Mouse (Mus musculus) MEL (cell line): ENCODE measurements around the gene Nsun5. TPM values are rescaled to one million over a fixed set of nuclear protein-coding genes. Genes with fewer than 3 reads are reported as not detected.

ENCODE experiments used
- DNase-seq: peaks from one replicate; pipeline ENCODE4 v3.0.0; 2011; ENCODE audit warnings: low read depth, low spot score
- H3K27ac ChIP-seq: 2 replicates; pipeline ENCODE4 v1.5.1; 2012; ENCODE audit warnings: low read depth, mild to moderate bottlenecking, control low read depth, low read length, moderate library complexity; ENCODE audit not compliant: control insufficient read depth
- H3K27me3 ChIP-seq, 2 experiments: fragments of 150-350 bp in 1 of 2; sonication (generic) in 1 of 2; 2 replicates each; pipeline ENCODE4 v1.6.1; 2012; ENCODE audit warnings: low read length in 2 of 2, mild to moderate bottlenecking in 2 of 2, improper control_type of control experiment in 1 of 2, moderate library complexity in 1 of 2; ENCODE audit not compliant: insufficient read depth in 2 of 2, control insufficient read depth in 1 of 2
- H3K36me3 ChIP-seq, 2 experiments: 2 replicates each; pipeline ENCODE4 v1.6.1; 2012 to 2014; ENCODE audit warnings: low read length in 2 of 2, improper control_type of control experiment in 1 of 2, inconsistent platforms in 1 of 2, mild to moderate bottlenecking in 1 of 2; ENCODE audit not compliant: insufficient read depth in 2 of 2, control insufficient read depth in 1 of 2
- H3K4me1 ChIP-seq, 2 experiments: fragments of 150-350 bp in 1 of 2; sonication (generic) in 1 of 2; 2 replicates each; pipeline ENCODE4 v1.6.1; 2012; ENCODE audit warnings: low read length in 2 of 2, improper control_type of control experiment in 1 of 2, mild to moderate bottlenecking in 1 of 2; ENCODE audit not compliant: insufficient read depth in 2 of 2, control insufficient read depth in 1 of 2
- H3K4me3 ChIP-seq, 2 experiments: fragments of 150-350 bp in 1 of 2; sonication (generic) in 1 of 2; 2 replicates each; pipeline ENCODE4 v1.5.1; 2012; ENCODE audit warnings: low read depth in 2 of 2, low read length in 2 of 2, mild to moderate bottlenecking in 2 of 2, moderate library complexity in 2 of 2, control low read depth in 1 of 2, improper control_type of control experiment in 1 of 2; ENCODE audit not compliant: control insufficient read depth in 1 of 2, insufficient read depth in 1 of 2
- H3K79me2 ChIP-seq: 2 replicates; pipeline ENCODE4 v1.6.1; 2012; ENCODE audit warnings: mild to moderate bottlenecking, low read length, moderate library complexity; ENCODE audit not compliant: control insufficient read depth, poor library complexity, insufficient read depth
- H3K9ac ChIP-seq: 2 replicates; pipeline ENCODE4 v1.6.1; 2012; ENCODE audit warnings: low read depth, mild to moderate bottlenecking, control low read depth, low read length, moderate library complexity; ENCODE audit not compliant: control insufficient read depth, poor library complexity, severe bottlenecking
- H3K9me3 ChIP-seq: fragments of 150-350 bp; sonication (generic); replicated peaks from 2 replicates; pipeline ENCODE4 v1.6.1; 2012; ENCODE audit warnings: mild to moderate bottlenecking, low read length, improper control_type of control experiment, moderate library complexity; ENCODE audit not compliant: insufficient read depth
- BHLHE40 ChIP-seq: IDR thresholded peaks from 2 replicates; pipeline ENCODE4 v1.6.1; 2012; ENCODE audit warnings: low read depth, mild to moderate bottlenecking, inconsistent platforms, low read length, improper control_type of control experiment, borderline replicate concordance
- CHD2 ChIP-seq: IDR thresholded peaks from 2 replicates; pipeline ENCODE4 v1.6.1; 2011; ENCODE audit warnings: low read length, improper control_type of control experiment
- CTCF ChIP-seq, 3 experiments: IDR thresholded peaks in 2 of 3; conservative IDR thresholded peaks in 1 of 3; 2 replicates each; pipeline ENCODE4 v1.5.1; 2011 to 2012; ENCODE audit warnings: low read length in 3 of 3, low read depth in 2 of 3, mild to moderate bottlenecking in 2 of 3, improper control_type of control experiment in 1 of 3, inconsistent platforms in 1 of 3, mixed read lengths in 1 of 3, moderate library complexity in 1 of 3; ENCODE audit not compliant: control insufficient read depth in 1 of 3, insufficient read depth in 1 of 3, poor library complexity in 1 of 3, severe bottlenecking in 1 of 3
- E2F4 ChIP-seq: IDR thresholded peaks from 2 replicates; pipeline ENCODE4 v1.6.1; 2011; ENCODE audit warnings: low read depth, low read length, improper control_type of control experiment, borderline replicate concordance
- ELF1 ChIP-seq: IDR thresholded peaks from 2 replicates; pipeline ENCODE4 v1.6.1; 2014; ENCODE audit warnings: low read depth, mild to moderate bottlenecking, inconsistent platforms, low read length, improper control_type of control experiment, moderate library complexity
- EP300 ChIP-seq, 2 experiments: IDR thresholded peaks; 2 replicates each; pipeline ENCODE4 v1.6.1; 2011; ENCODE audit warnings: improper control_type of control experiment in 2 of 2, low read length in 2 of 2, low read depth in 1 of 2, mild to moderate bottlenecking in 1 of 2
- GABPA ChIP-seq: IDR thresholded peaks from 2 replicates; pipeline ENCODE4 v1.6.1; 2012; ENCODE audit warnings: low read depth, mild to moderate bottlenecking, inconsistent platforms, low read length, improper control_type of control experiment, moderate library complexity
- GATA1 ChIP-seq: IDR thresholded peaks from 2 replicates; pipeline ENCODE4 v1.6.1; 2011; ENCODE audit warnings: low read depth, low read length, improper control_type of control experiment
- HCFC1 ChIP-seq: IDR thresholded peaks from 2 replicates; pipeline ENCODE4 v1.6.1; 2012; ENCODE audit warnings: low read depth, mild to moderate bottlenecking, inconsistent platforms, low read length, improper control_type of control experiment, moderate library complexity
- JUND ChIP-seq: IDR thresholded peaks from 2 replicates; pipeline ENCODE4 v1.6.1; 2011; ENCODE audit warnings: low read depth, mild to moderate bottlenecking, improper control_type of control experiment, low read length
- KAT2A ChIP-seq: conservative IDR thresholded peaks from 2 replicates; pipeline ENCODE4 v1.6.1; 2012; ENCODE audit warnings: low read depth, low read length, improper control_type of control experiment, inconsistent platforms
- MAFK ChIP-seq: IDR thresholded peaks from 2 replicates; pipeline ENCODE4 v1.6.1; 2011; ENCODE audit warnings: low read depth, mild to moderate bottlenecking, low read length, improper control_type of control experiment, borderline replicate concordance
- MAZ ChIP-seq: IDR thresholded peaks from 2 replicates; pipeline ENCODE4 v1.6.1; 2012; ENCODE audit warnings: low read depth, mild to moderate bottlenecking, inconsistent platforms, low read length, improper control_type of control experiment
- MEF2A ChIP-seq: IDR thresholded peaks from 2 replicates; pipeline ENCODE4 v1.6.1; 2014; ENCODE audit warnings: low read depth, mild to moderate bottlenecking, inconsistent platforms, low read length, improper control_type of control experiment; ENCODE audit not compliant: poor library complexity, insufficient replicate concordance, severe bottlenecking; ENCODE audit errors: extremely low read depth
- MXI1 ChIP-seq: IDR thresholded peaks from 2 replicates; pipeline ENCODE4 v1.6.1; 2011; ENCODE audit warnings: mild to moderate bottlenecking, low read depth, low read length, improper control_type of control experiment
- MYB ChIP-seq: IDR thresholded peaks from 2 replicates; pipeline ENCODE4 v1.6.1; 2011; ENCODE audit warnings: mild to moderate bottlenecking, low read depth, low read length, improper control_type of control experiment
- NELFE ChIP-seq: IDR thresholded peaks from 2 replicates; pipeline ENCODE4 v1.6.1; 2011; ENCODE audit warnings: low read depth, low read length, improper control_type of control experiment
- NRF1 ChIP-seq: IDR thresholded peaks from 2 replicates; pipeline ENCODE4 v1.6.1; 2014; ENCODE audit warnings: low read depth, mild to moderate bottlenecking, inconsistent platforms, low read length, improper control_type of control experiment, moderate library complexity; ENCODE audit not compliant: poor library complexity, insufficient read depth, severe bottlenecking
- POLR2AphosphoS5 ChIP-seq: IDR thresholded peaks from 2 replicates; pipeline ENCODE4 v1.6.1; 2012; ENCODE audit warnings: low read depth, borderline replicate concordance, mild to moderate bottlenecking, inconsistent platforms, low read length, moderate library complexity, mixed read lengths
- RAD21 ChIP-seq: IDR thresholded peaks from 2 replicates; pipeline ENCODE4 v1.6.1; 2011; ENCODE audit warnings: mild to moderate bottlenecking, low read depth, low read length, improper control_type of control experiment
- SIN3A ChIP-seq: IDR thresholded peaks from 2 replicates; pipeline ENCODE4 v1.6.1; 2012; ENCODE audit warnings: low read length, improper control_type of control experiment, inconsistent platforms
- SMC3 ChIP-seq: IDR thresholded peaks from 2 replicates; pipeline ENCODE4 v1.6.1; 2011; ENCODE audit warnings: low read depth, low read length, improper control_type of control experiment
- TAL1 ChIP-seq: IDR thresholded peaks from 2 replicates; pipeline ENCODE4 v1.6.1; 2012; ENCODE audit warnings: mild to moderate bottlenecking, inconsistent platforms, low read length, moderate library complexity, mixed read lengths
- UBTF ChIP-seq: IDR thresholded peaks from 2 replicates; pipeline ENCODE4 v1.6.1; 2012; ENCODE audit warnings: low read depth, mild to moderate bottlenecking, inconsistent platforms, low read length, improper control_type of control experiment, moderate library complexity, borderline replicate concordance; ENCODE audit not compliant: insufficient read depth
- USF1 ChIP-seq: IDR thresholded peaks from 2 replicates; pipeline ENCODE4 v1.6.1; 2014; ENCODE audit warnings: low read depth, mild to moderate bottlenecking, inconsistent platforms, low read length, improper control_type of control experiment, moderate library complexity
- USF2 ChIP-seq, 2 experiments: IDR thresholded peaks; 2 replicates each; pipeline ENCODE4 v1.6.1; 2011 to 2012; ENCODE audit warnings: improper control_type of control experiment in 2 of 2, low read length in 2 of 2, borderline replicate concordance in 1 of 2, inconsistent platforms in 1 of 2, low read depth in 1 of 2, mild to moderate bottlenecking in 1 of 2; ENCODE audit not compliant: insufficient read depth in 1 of 2
- ZC3H11A ChIP-seq: IDR thresholded peaks from 2 replicates; pipeline ENCODE4 v1.6.1; 2012; ENCODE audit warnings: low read depth, mild to moderate bottlenecking, inconsistent platforms, low read length, improper control_type of control experiment
- ZKSCAN1 ChIP-seq: IDR thresholded peaks from 2 replicates; pipeline ENCODE4 v1.6.1; 2012; ENCODE audit warnings: low read depth, mild to moderate bottlenecking, inconsistent platforms, low read length, improper control_type of control experiment, moderate library complexity
- ZNF384 ChIP-seq: IDR thresholded peaks from 2 replicates; pipeline ENCODE4 v1.6.1; 2012; ENCODE audit warnings: low read depth, mild to moderate bottlenecking, inconsistent platforms, low read length, improper control_type of control experiment
- polyA plus RNA-seq, 2 experiments: library from polyadenylated mRNA; stranded (reverse) in 1 of 2; unstranded in 1 of 2; fragments of >175 nt in 1 of 2; fragments of >200 nt in 1 of 2; gene quantifications; 2 replicates each; pipeline versions ENCODE4 v1.2.1 to v1.2.4; 2012; ENCODE audit warnings: low replicate concordance in 2 of 2, low read depth in 1 of 2; ENCODE audit not compliant: insufficient read length in 2 of 2, insufficient read depth in 1 of 2, missing spikeins in 1 of 2
- total RNA-seq: library from RNA; depleted of rRNA; stranded (reverse); fragments of 300-350 nt; gene quantifications from 2 replicates; pipeline ENCODE4 v1.2.3, GENCODE M21; 2012

Nsun5 gene
- total and polyA plus RNA-seq, 3 experiments = 90.0 to 178 (median 97.5) TPM

- TF ChIP-seq MYB (0 out of 2 replicates have a peak, but pooled peaks have one; percentile 25), TAL1 (no peak), CHD2 (no peak), MEF2A (no peak), UBTF (no peak), NRF1 (no peak), MAZ (0 out of 2 replicates have a peak, but pooled peaks have one; percentile 38), GABPA (no peak), KAT2A (no peak; the same call in 1 of the 2 replicates), ZKSCAN1 (no peak), HCFC1 (peak; percentile 91), USF1 (no peak), NELFE (peak; percentile 92), BHLHE40 (0 out of 2 replicates have a peak, but pooled peaks have one; percentile 58), JUND (no peak), CTCF (IDR thresholded peaks at IDR 0.05 in 2 of 3, conservative IDR thresholded peaks at IDR 0.05 in 1 of 3; ENCODE audit: control insufficient read depth in 1 of 3, insufficient read depth in 1 of 3, low read depth in 2 of 3, low read length in 3 of 3, poor library complexity in 1 of 3, severe bottlenecking in 1 of 3) (no peak), USF2 (IDR thresholded peaks at IDR 0.05; ENCODE audit: borderline replicate concordance in 1 of 2, insufficient read depth in 1 of 2, low read depth in 1 of 2, low read length in 2 of 2) (no peak), E2F4 (peak; percentile 29; the same call in 1 of the 2 replicates)
These were observed 24.5 kb downstream of the Nsun5 start, which contains the start of gene Pom121 (continued) for GRCm38 (mm10) chr5:135394004-135394823.

- peaks cover 30% of the 10 kb centered on the region for H3K79me2 ChIP-seq
- H3K4me1 ChIP-seq = peaks cover 6 to 18% of the 10 kb centered on the region in 2 experiments; a peak in 3 of 4 replicates
- no peaks in the 10 kb centered on the region for H3K9me3 ChIP-seq
- H3K27me3 ChIP-seq = no peaks in the 10 kb centered on the region
- peak; percentile 89 for DNase-seq
- H3K36me3 ChIP-seq = peaks cover 3 to 13% of the 10 kb centered on the region in 2 experiments
- H3K9ac ChIP-seq = peak overlapping the region; percentile 41; the same call in 1 of the 2 replicates
- peak overlapping the region; percentile 24; the same call in 1 of the 2 replicates for H3K27ac ChIP-seq
- H3K4me3 ChIP-seq = peak overlapping the region; percentile 1 to 13; a peak in 1 of 4 replicates
- TF ChIP-seq GATA1 (peak; percentile 85), NRF1 (no peak), TAL1 (no peak; the same call in 1 of the 2 replicates), MXI1 (peak; percentile 55), GABPA (no peak), RAD21 (peak; percentile 39), ZC3H11A (no peak), ZNF384 (0 out of 2 replicates have a peak, but pooled peaks have one; percentile 7), HCFC1 (peak; percentile 47; the same call in 1 of the 2 replicates), POLR2AphosphoS5 (no peak), SIN3A (peak; percentile 49; the same call in 1 of the 2 replicates), EP300 (IDR thresholded peaks at IDR 0.05; ENCODE audit: low read depth in 1 of 2, low read length in 2 of 2) (peak; percentile 61 to 66; a peak in 3 of 4 replicates), KAT2A (no peak), SMC3 (peak; percentile 40), MAFK (no peak), ZKSCAN1 (no peak), BHLHE40 (no peak), E2F4 (no peak), NELFE (no peak), MAZ (0 out of 2 replicates have a peak, but pooled peaks have one; percentile 17), MEF2A (no peak), ELF1 (no peak), CHD2 (no peak; the same call in 1 of the 2 replicates)
These were observed 26.1 kb downstream of the Nsun5 start for GRCm38 (mm10) chr5:135395826-135396225.
